Mouse (Mus musculus): ENCODE measurements at regions not wholly inside any gene's neighbourhood (a gene's known extent, or its start where the extent isn't known, plus 50 kb on each side); places are given as distances from the start of the nearest gene placed in this dataset.

DNA sequence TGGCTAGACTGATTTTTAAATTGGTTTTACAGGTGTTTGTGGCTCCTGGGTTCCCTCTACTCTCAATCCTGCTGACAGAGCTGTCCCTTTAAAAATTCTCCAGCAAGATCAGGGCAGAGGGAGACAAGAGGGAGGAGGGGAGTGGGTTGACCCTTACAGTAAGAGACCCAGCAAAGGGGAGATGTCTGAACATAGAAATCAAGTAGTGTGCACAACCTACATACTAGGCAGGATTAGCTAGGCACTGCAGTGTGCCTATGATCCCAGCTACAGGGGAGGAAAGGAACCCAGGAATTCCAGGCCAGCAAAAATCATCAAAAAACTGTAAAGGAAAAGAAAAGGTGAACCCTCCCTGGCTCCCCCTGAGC, 113.2 kb upstream of the Thy1 start:
- no peaks in the 10 kb centered on the region for H3K4me1 ChIP-seq (ENCODE audit: control insufficient read depth, insufficient read depth, low read length)
- H3K36me3 ChIP-seq (ENCODE audit: control insufficient read depth, insufficient read depth, low read length): no peaks in the 10 kb centered on the region
- no peak overlapping the region for H3K4me3 ChIP-seq (ENCODE audit: control insufficient read depth, low read depth, low read length)
- TF ChIP-seq POLR2A (IDR thresholded peaks at IDR 0.05; ENCODE audit: control insufficient read depth, low read depth, low read length): no peak
- H3K27me3 ChIP-seq (ENCODE audit: control insufficient read depth, insufficient read depth, low read length): no peaks in the 10 kb centered on the region
- no peak overlapping the region for H3K27ac ChIP-seq (ENCODE audit: control insufficient read depth, insufficient read depth, low read depth, low read length)

DNA sequence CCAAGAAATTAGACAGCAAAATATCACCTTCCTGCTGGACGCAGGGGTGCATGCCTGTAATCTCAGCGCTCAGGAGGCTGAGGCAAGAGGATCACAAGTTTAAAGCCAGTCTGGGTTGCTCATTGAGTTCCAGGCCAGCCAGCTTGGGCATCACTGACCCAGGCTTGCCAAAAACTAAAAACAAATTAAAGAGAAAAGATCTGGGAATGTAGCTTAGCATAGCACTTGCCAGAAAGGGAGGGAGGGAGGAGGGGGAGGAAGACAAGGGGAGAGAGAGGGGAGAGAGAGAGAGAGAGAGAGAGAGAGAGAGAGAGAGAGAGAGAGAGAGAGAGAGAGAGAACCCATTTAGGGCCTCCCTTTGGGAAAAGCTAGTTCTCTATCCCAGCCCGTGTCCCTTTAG, 112.7 kb upstream of the Thy1 start:
- TF ChIP-seq POLR2A (IDR thresholded peaks at IDR 0.05; ENCODE audit: control insufficient read depth, low read depth, low read length): no peak
- TF ChIP-seq CTCF (IDR thresholded peaks at IDR 0.05; ENCODE audit: control insufficient read depth, insufficient read depth, insufficient replicate concordance, low read depth, low read length): no peak
- no peak overlapping the region for H3K27ac ChIP-seq (ENCODE audit: control insufficient read depth, insufficient read depth, low read depth, low read length)
- H3K27me3 ChIP-seq (ENCODE audit: control insufficient read depth, insufficient read depth, low read length): no peaks in the 10 kb centered on the region
- no peaks in the 10 kb centered on the region for H3K4me1 ChIP-seq (ENCODE audit: control insufficient read depth, insufficient read depth, low read length)
- no peak overlapping the region for H3K4me3 ChIP-seq (ENCODE audit: control insufficient read depth, low read depth, low read length)
- no peaks in the 10 kb centered on the region for H3K36me3 ChIP-seq (ENCODE audit: control insufficient read depth, insufficient read depth, low read length)

DNA sequence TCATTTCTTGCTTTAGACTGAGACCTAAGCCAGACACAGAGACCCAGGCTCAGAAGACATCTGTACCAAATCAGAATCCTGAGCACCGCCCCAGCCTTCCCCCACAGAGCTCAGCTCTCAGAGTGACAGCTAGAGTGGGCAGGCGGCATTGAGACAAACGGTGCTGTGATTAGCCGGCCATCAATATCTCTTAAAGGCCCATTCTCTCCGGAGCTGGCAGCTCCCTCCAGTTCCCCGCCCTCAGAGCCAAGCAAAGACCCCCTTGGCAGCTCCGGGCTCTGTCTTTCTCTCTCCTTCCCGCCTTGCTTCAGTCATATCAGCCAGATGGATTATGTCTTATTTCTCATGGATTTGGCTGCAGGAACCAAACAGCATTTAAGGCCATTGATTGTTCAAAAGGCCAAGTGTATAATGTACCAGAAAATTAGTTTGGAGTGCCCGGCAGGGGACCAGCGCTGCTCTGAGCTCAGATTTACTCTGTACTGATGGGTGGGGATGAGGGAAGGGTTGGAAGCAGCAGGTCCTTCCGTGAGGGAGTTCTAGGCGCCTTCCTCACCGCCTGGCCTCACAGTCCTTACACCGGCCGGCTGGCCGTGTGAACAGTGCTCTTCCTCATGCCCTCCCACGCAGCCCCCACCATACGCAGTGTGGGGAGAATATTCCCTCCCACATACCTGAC, 109.0 kb upstream of the Thy1 start:
- Histone ChIP-seq H3K27me3 (ENCODE audit: control insufficient read depth, insufficient read depth, low read length) (no peaks in the 10 kb centered on the region), H3K27ac (ENCODE audit: control insufficient read depth, insufficient read depth, low read depth, low read length) (no peak overlapping the region), H3K4me1 (ENCODE audit: control insufficient read depth, insufficient read depth, low read length) (no peaks in the 10 kb centered on the region), H3K4me3 (ENCODE audit: control insufficient read depth, low read depth, low read length) (no peak overlapping the region), H3K36me3 (ENCODE audit: control insufficient read depth, insufficient read depth, low read length) (no peaks in the 10 kb centered on the region)
- TF ChIP-seq POLR2A (IDR thresholded peaks at IDR 0.05; ENCODE audit: control insufficient read depth, low read depth, low read length) (no peak), CTCF (IDR thresholded peaks at IDR 0.05; ENCODE audit: control insufficient read depth, insufficient read depth, insufficient replicate concordance, low read depth, low read length) (no peak)

DNA sequence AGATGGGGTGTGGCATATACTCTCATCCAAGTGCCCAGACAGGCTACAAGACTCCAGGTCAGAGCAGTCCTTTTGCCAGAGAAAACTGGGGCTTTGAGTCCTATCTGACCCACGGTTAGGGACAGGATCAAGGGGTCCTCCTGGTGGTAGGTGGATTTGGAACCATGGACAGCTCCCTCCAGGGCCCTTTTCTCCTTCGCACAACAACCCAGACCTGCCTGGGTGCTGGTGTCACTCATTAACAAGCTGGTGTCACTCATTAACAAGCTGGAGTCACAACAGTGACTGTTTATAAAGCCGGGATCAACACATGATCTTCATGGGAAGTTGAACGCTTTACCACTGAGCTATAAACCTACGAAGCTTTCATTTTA, 108.5 kb upstream of the Thy1 start:
- Histone ChIP-seq H3K4me3 (ENCODE audit: control insufficient read depth, low read depth, low read length) (no peak overlapping the region), H3K27me3 (ENCODE audit: control insufficient read depth, insufficient read depth, low read length) (no peaks in the 10 kb centered on the region), H3K27ac (ENCODE audit: control insufficient read depth, insufficient read depth, low read depth, low read length) (no peak overlapping the region), H3K4me1 (ENCODE audit: control insufficient read depth, insufficient read depth, low read length) (no peaks in the 10 kb centered on the region), H3K36me3 (ENCODE audit: control insufficient read depth, insufficient read depth, low read length) (no peaks in the 10 kb centered on the region)
- TF ChIP-seq POLR2A (IDR thresholded peaks at IDR 0.05; ENCODE audit: control insufficient read depth, low read depth, low read length): no peak
- TF ChIP-seq CTCF (IDR thresholded peaks at IDR 0.05; ENCODE audit: control insufficient read depth, insufficient read depth, insufficient replicate concordance, low read depth, low read length): no peak

DNA sequence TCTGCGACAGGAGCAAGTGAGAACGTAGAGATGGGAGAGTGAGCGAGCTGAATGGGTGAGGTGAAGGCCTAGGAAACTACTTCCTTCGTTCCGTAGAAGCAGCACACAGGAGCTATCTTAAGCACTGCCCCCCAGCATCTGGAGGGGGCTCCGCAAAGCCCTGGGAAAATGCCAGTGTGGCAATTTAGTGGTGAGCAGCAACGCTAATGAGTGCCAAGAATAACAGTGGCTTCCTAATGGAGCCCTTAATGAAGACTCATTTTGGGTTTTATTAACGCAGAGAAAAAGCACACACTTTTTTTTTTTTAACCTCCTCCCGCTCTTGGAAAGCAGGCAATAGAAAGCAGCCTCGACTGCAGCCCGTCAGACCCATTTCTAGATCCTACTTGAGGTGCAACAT, 103.8 kb upstream of the Thy1 start:
- Histone ChIP-seq H3K36me3 (ENCODE audit: control insufficient read depth, insufficient read depth, low read length) (no peaks in the 10 kb centered on the region), H3K27me3 (ENCODE audit: control insufficient read depth, insufficient read depth, low read length) (no peaks in the 10 kb centered on the region), H3K4me3 (ENCODE audit: control insufficient read depth, low read depth, low read length) (no peak overlapping the region), H3K27ac (ENCODE audit: control insufficient read depth, insufficient read depth, low read depth, low read length) (no peak overlapping the region), H3K4me1 (ENCODE audit: control insufficient read depth, insufficient read depth, low read length) (no peaks in the 10 kb centered on the region)
- TF ChIP-seq POLR2A (IDR thresholded peaks at IDR 0.05; ENCODE audit: control insufficient read depth, low read depth, low read length) (no peak), CTCF (IDR thresholded peaks at IDR 0.05; ENCODE audit: control insufficient read depth, insufficient read depth, insufficient replicate concordance, low read depth, low read length) (no peak)

DNA sequence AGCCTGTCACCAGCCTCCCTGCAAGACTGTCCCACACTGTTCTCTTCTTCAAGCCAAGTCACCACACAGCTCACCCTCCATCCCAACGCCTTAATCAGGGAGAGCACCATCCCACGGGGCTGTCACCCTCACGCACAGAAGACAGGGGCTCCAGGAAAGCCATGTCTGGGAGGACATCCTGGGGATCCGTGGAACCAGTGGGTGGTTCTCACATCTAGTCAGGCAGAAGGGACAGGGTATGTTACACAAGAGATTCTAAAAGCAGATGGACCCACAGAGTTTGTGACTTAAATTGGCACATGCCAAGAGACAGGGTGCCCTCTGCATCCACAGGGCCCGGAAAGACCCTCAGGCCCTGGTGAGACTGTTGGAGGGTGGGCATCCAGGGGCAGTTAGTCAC, 101.0 kb upstream of the Thy1 start:
- Histone ChIP-seq H3K27ac (ENCODE audit: control insufficient read depth, insufficient read depth, low read depth, low read length) (no peak overlapping the region), H3K4me1 (ENCODE audit: control insufficient read depth, insufficient read depth, low read length) (no peaks in the 10 kb centered on the region), H3K4me3 (ENCODE audit: control insufficient read depth, low read depth, low read length) (no peak overlapping the region), H3K27me3 (ENCODE audit: control insufficient read depth, insufficient read depth, low read length) (no peaks in the 10 kb centered on the region), H3K36me3 (ENCODE audit: control insufficient read depth, insufficient read depth, low read length) (no peaks in the 10 kb centered on the region)
- TF ChIP-seq CTCF (IDR thresholded peaks at IDR 0.05; ENCODE audit: control insufficient read depth, insufficient read depth, insufficient replicate concordance, low read depth, low read length) (no peak), POLR2A (IDR thresholded peaks at IDR 0.05; ENCODE audit: control insufficient read depth, low read depth, low read length) (no peak)

DNA sequence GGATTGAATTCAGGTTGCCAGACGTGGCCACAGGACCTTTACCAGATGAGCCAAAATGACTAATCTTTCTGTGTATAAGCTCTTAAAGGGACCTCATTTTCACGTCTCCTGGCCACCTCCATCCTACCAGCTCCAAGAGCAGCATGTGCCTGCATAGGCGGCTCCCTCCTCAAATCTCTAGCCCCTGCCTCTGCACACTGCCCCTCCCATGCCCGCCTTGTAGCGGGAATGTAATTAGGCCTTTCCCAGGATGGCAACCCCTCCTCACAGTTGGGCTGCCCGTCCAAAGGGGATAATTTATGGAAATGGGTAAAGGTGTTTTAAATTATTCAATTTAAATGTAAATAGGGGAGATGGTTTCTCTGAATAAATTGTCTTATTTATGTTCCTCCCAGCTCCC, 99.7 kb upstream of the Thy1 start:
- no peak overlapping the region for H3K27ac ChIP-seq (ENCODE audit: control insufficient read depth, insufficient read depth, low read depth, low read length)
- H3K4me3 ChIP-seq (ENCODE audit: control insufficient read depth, low read depth, low read length): no peak overlapping the region
- no peaks in the 10 kb centered on the region for H3K36me3 ChIP-seq (ENCODE audit: control insufficient read depth, insufficient read depth, low read length)
- TF ChIP-seq CTCF (IDR thresholded peaks at IDR 0.05; ENCODE audit: control insufficient read depth, insufficient read depth, insufficient replicate concordance, low read depth, low read length): no peak
- TF ChIP-seq POLR2A (IDR thresholded peaks at IDR 0.05; ENCODE audit: control insufficient read depth, low read depth, low read length): no peak
- H3K4me1 ChIP-seq (ENCODE audit: control insufficient read depth, insufficient read depth, low read length): no peaks in the 10 kb centered on the region
- H3K27me3 ChIP-seq (ENCODE audit: control insufficient read depth, insufficient read depth, low read length): no peaks in the 10 kb centered on the region

Measured in testis, adult 2 months (tissue).